Mouse (Mus musculus) adrenal gland, postnatal 14 days (tissue): Measurements from ENCODE around the gene Rnf186. TPM values are rescaled to one million over a fixed set of nuclear protein-coding genes. Genes with fewer than 3 reads are reported as not detected.
A peak's percentile ranks its signal among the peaks of the same experiment; 100 is the strongest.

Experiments
- DNase-seq: peaks from one replicate; pipeline ENCODE4 v3.0.0; 2021; ENCODE audit warnings: mixed read lengths
- long read RNA-seq, 2 experiments: library from polyadenylated mRNA; stranded (forward); transcript quantifications; one replicate each; pipeline ENCODE4 v2.0.0; 2021
- total RNA-seq: library from RNA; stranded (reverse); gene quantifications from 2 replicates; pipeline ENCODE4 v1.2.3, GENCODE M21; 2021

The Rnf186 gene
- not detected in 2 replicates for total RNA-seq
- long read RNA-seq, experiment 1 = 0 reads
- long read RNA-seq, experiment 2 = 0 reads

DNA sequence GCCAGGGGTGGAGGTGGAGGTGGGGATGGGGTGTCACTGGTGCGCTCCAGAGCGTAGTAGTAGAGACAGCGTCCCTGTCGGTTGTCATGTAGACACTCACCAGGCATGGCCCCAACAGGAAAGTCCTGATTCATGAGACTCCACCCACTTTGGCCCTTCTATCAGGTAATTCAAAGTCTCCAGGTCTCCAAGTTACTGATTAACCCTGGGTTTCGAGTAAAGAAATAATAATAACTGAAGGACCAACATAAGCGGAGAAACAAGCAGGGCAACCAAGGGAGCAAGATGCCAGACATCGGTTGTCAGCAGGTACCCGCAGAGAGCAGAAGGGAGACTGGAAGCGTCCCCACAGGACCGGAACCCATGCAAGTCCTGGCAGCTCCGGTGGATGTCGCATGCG is at the start of gene Rnf186:
Gene Rnf186, plus strand, starts transcription at position 247 of the 400 bp plus-strand sequence.
- no peak for DNase-seq

DNA sequence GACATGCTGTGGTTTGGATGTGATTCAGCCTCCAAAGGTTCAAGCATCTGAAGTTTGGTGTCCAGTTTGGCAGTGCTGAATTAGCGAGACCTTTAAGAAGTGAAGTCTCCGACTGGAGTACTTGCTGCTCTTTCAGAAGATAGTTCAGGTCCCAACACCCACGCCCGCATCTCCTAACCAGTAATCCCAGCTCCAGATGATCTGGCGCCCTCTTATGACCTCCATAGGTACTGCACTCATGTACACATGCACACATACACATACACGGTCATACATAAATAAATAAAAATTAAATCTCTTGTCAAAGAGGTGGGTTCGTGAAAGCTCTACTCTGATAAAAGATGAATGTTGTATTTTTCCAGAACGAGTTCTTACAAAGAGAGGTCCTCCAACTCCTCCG is 49.6 kb upstream of the Rnf186 start:
- DNase-seq = no peak

GRCm38 (mm10) chr4:138921254-138922130 is 45.4 kb upstream of the Rnf186 start:
- no peak for DNase-seq

GRCm38 (mm10) chr4:138922131-138922459 is 44.8 kb upstream of the Rnf186 start:
- peak; percentile 97 for DNase-seq

GRCm38 (mm10) chr4:138925561-138925960 is 41.4 kb upstream of the Rnf186 start:
- no peak for DNase-seq

GRCm38 (mm10) chr4:138933862-138934261 is 33.0 kb upstream of the Rnf186 start:
- DNase-seq = no peak

- DNase-seq = no peak
Measured at GRCm38 (mm10) chr4:138934456-138935145, 32.3 kb upstream of the Rnf186 start.

DNA sequence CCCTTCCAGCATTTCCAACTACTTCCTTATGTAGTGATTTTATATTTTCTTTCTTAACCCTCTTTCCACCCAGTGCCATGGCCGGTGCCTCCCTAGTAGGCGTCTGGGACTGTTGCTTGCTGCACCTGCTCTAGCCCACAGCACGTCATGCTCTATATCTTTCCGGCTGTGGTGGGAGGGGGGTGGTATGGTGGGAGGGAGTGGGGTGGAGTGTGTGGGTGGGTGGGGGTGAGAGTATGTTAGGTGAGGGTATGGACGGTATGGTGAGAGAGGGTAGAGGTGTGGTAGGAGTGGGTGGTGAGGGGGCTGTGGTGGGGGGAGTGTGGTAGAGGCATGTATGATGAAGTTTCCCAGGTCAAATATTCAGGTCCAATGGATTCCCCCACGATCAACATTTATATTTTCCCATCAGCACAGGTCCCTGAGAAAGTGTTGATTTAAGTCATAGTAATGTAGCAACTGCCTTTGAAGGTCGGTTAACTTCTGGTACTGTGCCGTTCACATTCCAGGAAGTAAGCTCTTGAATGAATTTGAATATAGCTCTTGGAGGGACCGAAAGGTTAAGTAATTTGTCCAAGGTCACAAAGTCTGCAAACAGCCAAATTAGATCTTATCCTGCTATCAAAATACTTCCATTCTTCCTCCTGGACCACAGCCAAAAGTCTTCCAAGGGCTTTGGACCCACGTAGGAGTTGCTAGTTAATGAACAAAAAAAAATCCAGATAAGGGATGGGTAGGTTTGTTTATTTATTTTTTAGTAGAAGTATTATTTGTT is 28.2 kb upstream of the Rnf186 start:
- peak; percentile 19 for DNase-seq

GRCm38 (mm10) chr4:138939481-138939880 is 27.4 kb upstream of the Rnf186 start:
- peak; percentile 31 for DNase-seq

DNA sequence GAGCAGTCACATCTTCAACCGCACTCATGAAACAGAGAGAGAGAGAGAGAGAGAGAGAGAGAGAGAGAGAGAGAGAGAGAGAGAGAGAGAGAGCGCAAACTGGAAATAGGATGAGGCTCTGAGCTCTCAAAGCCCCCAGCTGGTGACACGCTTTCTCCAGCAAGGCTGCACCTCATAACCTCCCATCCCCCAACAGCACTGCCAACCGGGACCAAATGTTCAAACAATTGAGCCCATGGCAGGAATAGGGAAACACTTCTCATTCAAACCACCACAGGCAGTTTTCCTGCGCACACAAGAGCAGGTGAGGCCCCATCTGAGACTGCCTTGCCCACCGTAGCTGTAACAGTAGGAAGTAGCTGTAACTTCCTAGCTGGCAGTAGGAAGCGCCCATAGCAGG is 25.5 kb upstream of the Rnf186 start:
- no peak for DNase-seq

- no peak for DNase-seq
Measured at GRCm38 (mm10) chr4:138941966-138942365, 24.9 kb upstream of the Rnf186 start.

- DNase-seq = peak; percentile 91
Measured at GRCm38 (mm10) chr4:138943730-138944129, 23.2 kb upstream of the Rnf186 start.

DNA sequence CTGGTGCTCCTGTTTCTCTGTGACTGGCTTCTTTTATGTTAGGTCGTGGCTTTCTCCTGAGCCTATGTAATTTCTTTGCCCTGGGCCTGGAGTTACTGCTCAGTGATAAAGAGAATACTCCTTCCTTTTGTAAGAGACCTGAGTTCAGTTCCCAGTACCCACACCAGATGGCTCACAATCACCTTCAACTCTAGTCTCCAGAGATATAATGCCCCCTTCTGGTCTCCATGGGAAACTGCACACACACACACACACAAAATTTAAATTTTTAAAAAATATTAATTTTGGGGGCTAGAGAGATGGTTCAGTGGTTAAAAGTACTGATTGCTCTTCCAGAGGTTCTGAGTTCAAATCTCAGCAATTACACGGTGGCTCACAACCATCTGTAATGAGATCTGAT is 18.7 kb upstream of the Rnf186 start:
- DNase-seq = no peak

- DNase-seq = no peak
Measured at GRCm38 (mm10) chr4:138958612-138959011, 8.3 kb upstream of the Rnf186 start.

GRCm38 (mm10) chr4:138959120-138959519 is 7.8 kb upstream of the Rnf186 start:
- DNase-seq = no peak

- DNase-seq = no peak
Measured at GRCm38 (mm10) chr4:138959926-138960325, 7.0 kb upstream of the Rnf186 start.

GRCm38 (mm10) chr4:138962719-138963118 is 4.2 kb upstream of the Rnf186 start:
- DNase-seq = no peak

- DNase-seq = no peak
Measured at GRCm38 (mm10) chr4:138965871-138966270, 1.0 kb upstream of the Rnf186 start.

DNA sequence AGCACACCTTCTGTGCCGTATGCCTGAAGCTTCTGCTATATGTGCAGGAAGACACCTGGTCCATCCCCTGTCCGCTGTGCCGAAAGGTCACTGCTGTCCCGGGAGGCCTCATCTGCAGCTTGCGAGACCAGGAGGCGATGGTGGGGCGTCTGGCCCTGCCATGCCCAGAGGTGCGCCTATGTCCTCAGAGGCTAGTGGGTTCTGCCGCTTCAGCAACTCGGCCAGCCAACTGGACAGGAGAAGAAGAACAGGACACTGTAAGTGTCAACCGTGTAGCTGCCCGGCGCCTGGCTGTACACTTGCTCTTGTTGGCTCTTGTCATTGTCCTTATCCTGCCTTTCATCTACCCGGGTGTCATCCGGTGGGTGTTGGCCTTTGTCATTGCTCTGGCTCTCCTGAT is 573 bp downstream of the Rnf186 start:
- no peak for DNase-seq

- peak; percentile 42 for DNase-seq
Measured at GRCm38 (mm10) chr4:138968772-138969556, 2.1 kb downstream of the Rnf186 start.

DNA sequence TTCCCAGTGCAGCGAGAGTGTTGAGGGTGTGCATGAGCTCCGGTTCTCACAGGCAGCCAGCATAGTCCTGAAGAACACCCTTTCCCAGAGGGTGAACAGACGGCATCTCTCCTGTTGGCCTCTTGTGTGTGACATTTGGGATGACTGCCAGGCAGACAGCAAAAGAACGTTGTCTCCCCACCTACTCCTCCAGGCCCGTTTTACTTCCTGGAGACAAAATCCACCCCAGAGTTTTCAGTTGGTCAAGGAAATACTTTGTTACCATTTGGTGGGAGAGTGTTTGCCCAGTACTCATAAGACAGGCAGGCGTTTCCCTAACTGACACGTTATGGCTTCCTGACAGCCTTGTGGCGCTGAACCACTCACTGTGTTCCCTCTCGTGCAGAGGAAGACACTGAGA is 2.8 kb downstream of the Rnf186 start:
- no peak for DNase-seq

GRCm38 (mm10) chr4:138971371-138971770 is 4.5 kb downstream of the Rnf186 start:
- no peak for DNase-seq
